Mouse (Mus musculus) lung, embryonic 14.5 days (tissue): ENCODE data around the gene Dhps. TPM values are rescaled to one million over a fixed set of nuclear protein-coding genes. Genes with fewer than 3 reads are reported as not detected.
A peak's percentile ranks its signal among the peaks of the same experiment; 100 is the strongest.

Source experiments
- ATAC-seq: fragments of 200-750 bp; cut with Nextera tagmentation; 2 replicates; pipeline ENCODE4 v1.8.0; 2017; ENCODE audit warnings: mild to moderate bottlenecking, moderate TSS enrichment, moderate library complexity; ENCODE audit not compliant: insufficient read depth
- DNase-seq: peaks from one replicate; pipeline ENCODE4 v3.0.0-alpha.2; 2015
- H3K27ac ChIP-seq: fragments of 300-500 bp; sonication (generic); 2 replicates; pipeline ENCODE4 v1.5.1; 2014; ENCODE audit warnings: low read depth, mild to moderate bottlenecking, moderate library complexity
- H3K27me3 ChIP-seq: fragments of 300-500 bp; sonication (generic); 2 replicates; pipeline ENCODE4 v1.6.1; 2014; ENCODE audit warnings: low read length, control low read depth; ENCODE audit not compliant: insufficient read depth
- H3K36me3 ChIP-seq: fragments of 300-500 bp; sonication (generic); 2 replicates; pipeline ENCODE4 v1.6.1; 2014; ENCODE audit warnings: control low read depth; ENCODE audit not compliant: insufficient read depth
- H3K4me1 ChIP-seq: fragments of 300-500 bp; sonication (generic); 2 replicates; pipeline ENCODE4 v1.6.1; 2014; ENCODE audit warnings: antibody characterized with exemption, control low read depth; ENCODE audit not compliant: insufficient read depth
- H3K4me2 ChIP-seq: fragments of 300-500 bp; sonication (generic); 2 replicates; pipeline ENCODE4 v1.6.1; 2014; ENCODE audit warnings: mild to moderate bottlenecking
- H3K4me3 ChIP-seq: fragments of 300-500 bp; sonication (generic); 2 replicates; pipeline ENCODE4 v1.5.1; 2014; ENCODE audit warnings: low read depth, low read length
- H3K9ac ChIP-seq: fragments of 300-500 bp; sonication (generic); 2 replicates; pipeline ENCODE4 v1.6.1; 2014
- H3K9me3 ChIP-seq: fragments of 300-500 bp; sonication (generic); 2 replicates; pipeline ENCODE4 v1.6.1; 2016; ENCODE audit warnings: low read depth, low read length, control low read depth
- CTCF ChIP-seq: IDR thresholded peaks from 2 replicates; pipeline ENCODE4 v1.5.1; 2016; ENCODE audit warnings: antibody characterized with exemption, low read depth
- WGBS: fragments of 180-500 bp; shearing (Covaris S2); extraction: QIAGEN DNeasy Blood & Tissue Kit; methylation state at CpG from one replicate; pipeline ENCODE4 v1.1.7; 2014; 5-methylcytosine and 5-hydroxymethylcytosine counted together
- polyA plus RNA-seq: library from polyadenylated mRNA; unstranded; fragments of >200 nt; fragmentation: Nextera tagmentation; extraction: Ambion mirVana; gene quantifications from 2 replicates; pipeline ENCODE4 v1.2.1, GENCODE M21; 2014

Gene Dhps
- polyA plus RNA-seq, result 60.3 and 61.5 TPM in 2 replicates

DNA sequence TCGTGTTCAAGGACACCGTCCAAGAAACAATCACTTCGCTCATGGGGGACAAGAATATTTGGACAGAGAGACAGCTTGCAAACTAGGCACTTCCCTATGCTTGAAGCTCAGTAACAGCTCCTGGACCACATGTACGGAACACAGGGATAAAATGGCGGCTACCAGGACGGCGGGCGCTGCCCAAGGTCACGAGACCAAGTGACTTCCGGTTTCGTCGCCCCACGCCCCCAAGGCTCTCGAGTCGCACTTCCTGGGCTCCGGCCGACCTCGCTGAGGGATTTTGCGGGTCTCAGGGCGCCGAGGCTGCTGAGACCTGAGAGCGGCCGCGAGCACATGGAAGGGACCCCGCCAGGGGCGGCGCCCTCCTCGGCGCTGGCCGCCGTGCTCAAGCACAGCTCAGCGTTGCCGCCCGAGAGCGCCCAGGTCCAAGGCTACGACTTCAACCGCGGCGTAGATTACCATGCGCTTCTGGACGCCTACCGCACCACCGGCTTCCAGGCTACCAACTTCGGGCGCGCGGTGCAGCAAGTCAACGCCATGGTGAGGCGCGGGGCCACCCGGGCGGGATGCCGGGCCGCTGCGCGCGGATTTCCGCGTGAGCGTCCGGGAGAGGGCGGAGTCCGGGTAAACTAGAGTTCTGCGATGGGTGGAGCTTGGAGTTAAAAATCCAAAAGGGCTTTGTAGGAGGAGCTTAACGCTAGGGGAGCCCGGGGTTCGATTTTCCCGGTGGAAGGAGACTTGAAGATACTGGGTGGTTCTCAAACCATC, at the start of gene Dhps:
Gene Dhps, plus strand, starts transcription at position 244 of the 768 bp plus-strand sequence.
- H3K27me3 ChIP-seq, result no peaks in the 10 kb centered on the region
- H3K4me1 ChIP-seq, result peaks cover 6% of the 10 kb centered on the region; the same call in 1 of the 2 replicates
- H3K9ac ChIP-seq, result peak within 1 kb of the TSS; percentile 74
- peak within 1 kb of the TSS; percentile 71 for H3K4me3 ChIP-seq
- peaks cover 34% of the 10 kb centered on the region for H3K36me3 ChIP-seq
- peak within 1 kb of the TSS; percentile 81 for H3K4me2 ChIP-seq
- ATAC-seq, result peak; percentile 89
- peak within 1 kb of the TSS; percentile 95 for H3K27ac ChIP-seq
- DNase-seq, result peak; percentile 97
- no peaks in the 10 kb centered on the region for H3K9me3 ChIP-seq
- WGBS, result under 1% methylated on average over 68 of the region's 68 CpGs
- no peak for TF ChIP-seq CTCF

- H3K27me3 ChIP-seq, result no peaks in the 10 kb centered on the region
- ATAC-seq (no peak), DNase-seq (no peak)
- no peak overlapping the region for H3K9ac ChIP-seq
- TF ChIP-seq CTCF, result no peak
- peaks cover 17% of the 10 kb centered on the region for H3K4me1 ChIP-seq
- H3K27ac ChIP-seq, result no peak overlapping the region
- peak overlapping the region; percentile 70 for H3K4me2 ChIP-seq
- H3K4me3 ChIP-seq, result peak overlapping the region; percentile 87; the same call in 1 of the 2 replicates
- no peaks in the 10 kb centered on the region for H3K9me3 ChIP-seq
- H3K36me3 ChIP-seq, result peaks cover 52% of the 10 kb centered on the region
- 92% methylated on average over 3 of the region's 3 CpGs for WGBS
Observed at GRCm38 (mm10) chr8:85023846-85024245, 47.7 kb upstream of the Dhps start.

DNA sequence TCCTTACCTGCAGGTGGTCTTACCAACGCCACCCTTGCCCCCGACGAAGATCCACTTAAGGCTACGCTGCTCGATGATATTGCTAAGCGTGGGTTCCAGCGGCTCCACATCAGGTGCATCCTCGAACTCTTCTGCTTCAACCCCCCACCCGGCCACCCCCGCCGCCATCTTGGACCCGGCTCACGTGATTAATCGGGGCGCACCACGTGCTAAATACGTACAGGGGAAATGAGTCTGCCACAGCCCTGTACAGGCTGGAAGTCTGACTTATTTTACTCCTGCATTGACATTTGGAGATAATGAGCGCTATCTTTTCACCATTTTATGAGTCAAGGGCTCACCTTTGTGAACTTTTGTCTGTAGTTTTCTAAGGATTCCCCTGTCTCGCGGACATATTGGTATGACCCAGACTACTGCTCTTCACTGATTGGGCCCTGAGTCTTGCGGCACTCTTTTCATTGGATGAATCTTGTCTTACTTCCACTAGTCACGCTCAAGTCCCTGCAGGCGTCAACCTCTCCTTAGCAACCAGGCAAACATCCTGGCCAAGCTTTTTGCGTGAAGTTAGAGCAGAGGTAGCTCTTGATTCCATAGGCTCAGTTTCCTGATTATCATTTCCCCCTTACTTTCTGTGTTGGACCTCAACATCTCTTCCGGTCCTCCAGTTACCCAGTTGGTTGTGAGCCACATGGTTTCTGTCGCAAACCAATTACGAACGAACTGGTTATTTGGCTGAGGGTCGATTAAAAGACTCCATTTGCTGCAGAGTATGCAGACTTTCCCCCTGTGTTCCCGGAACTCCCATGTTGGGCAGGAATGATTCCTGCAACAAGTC, 46.2 kb upstream of the Dhps start, which contains the start of gene Asna1:
Gene Asna1, minus strand, starts transcription at position 184 of the 835 bp plus-strand sequence.
- Histone ChIP-seq H3K4me1 (peaks cover 19% of the 10 kb centered on the region), H3K27me3 (no peaks in the 10 kb centered on the region), H3K4me3 (peak within 1 kb of the TSS; percentile 87), H3K4me2 (peak within 1 kb of the TSS; percentile 70), H3K9ac (peak within 1 kb of the TSS; percentile 71), H3K27ac (peak within 1 kb of the TSS; percentile 91), H3K36me3 (peaks cover 51% of the 10 kb centered on the region), H3K9me3 (no peaks in the 10 kb centered on the region)
- DNase-seq (peak; percentile 94), ATAC-seq (peak; percentile 91)
- WGBS, result 5% methylated on average over 30 of the region's 30 CpGs
- TF ChIP-seq CTCF, result no peak

DNA sequence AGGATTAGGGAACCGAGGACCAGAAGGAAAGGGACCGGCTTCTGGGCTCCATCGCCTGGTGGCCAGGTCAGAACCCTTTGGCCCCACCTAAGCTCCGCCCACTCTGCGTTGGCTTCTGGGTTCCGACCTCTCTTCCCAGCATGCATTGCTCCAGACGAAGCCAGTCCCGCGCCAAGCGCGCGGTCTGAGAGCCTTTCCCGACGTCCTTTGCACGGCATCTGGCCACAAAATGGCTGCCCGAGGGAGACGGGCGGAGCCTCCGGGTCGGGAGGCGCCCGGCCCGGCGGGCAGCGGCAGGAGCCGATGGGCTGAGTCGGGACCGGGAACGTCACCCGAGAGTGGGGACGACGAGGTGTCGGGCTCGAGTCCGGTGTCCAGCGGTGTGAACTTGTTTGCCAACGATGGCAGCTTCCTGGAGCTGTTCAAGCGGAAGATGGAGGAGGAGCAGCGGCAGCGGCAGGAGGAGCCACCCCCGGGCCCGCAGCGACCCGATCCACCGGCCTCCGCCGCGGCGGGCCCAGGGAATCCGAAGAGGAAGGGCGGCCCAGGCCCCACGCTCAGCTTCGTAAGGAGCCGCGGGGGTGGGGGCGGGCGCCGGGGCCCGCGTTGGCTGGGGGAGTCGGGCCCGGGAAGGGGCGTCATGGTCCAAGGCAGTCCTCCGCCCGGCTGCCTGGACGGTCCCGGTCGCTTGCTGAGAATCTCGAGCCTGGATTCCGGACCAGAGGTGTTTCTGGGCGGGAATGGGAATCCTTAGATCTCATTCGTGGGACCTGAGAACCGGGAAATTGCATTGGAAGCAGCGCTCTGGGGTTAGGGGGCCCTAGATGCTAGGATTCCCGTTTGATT, 44.7 kb upstream of the Dhps start, which contains the start of gene Trir:
Gene Trir, plus strand, starts transcription at position 154 of the 846 bp plus-strand sequence.
- ATAC-seq (peak; percentile 79), DNase-seq (peak; percentile 99)
- H3K9me3 ChIP-seq, result no peaks in the 10 kb centered on the region
- H3K4me1 ChIP-seq, result peaks cover 19% of the 10 kb centered on the region
- H3K9ac ChIP-seq, result peak within 1 kb of the TSS; percentile 99
- H3K27me3 ChIP-seq, result no peaks in the 10 kb centered on the region
- H3K36me3 ChIP-seq, result peaks cover 49% of the 10 kb centered on the region
- H3K27ac ChIP-seq, result peak within 1 kb of the TSS; percentile 91
- TF ChIP-seq CTCF, result no peak
- H3K4me2 ChIP-seq, result peak within 1 kb of the TSS; percentile 70
- peak within 1 kb of the TSS; percentile 100 for H3K4me3 ChIP-seq
- under 1% methylated on average over 70 of the region's 75 CpGs for WGBS

GRCm38 (mm10) chr8:85027516-85027855, 44.1 kb upstream of the Dhps start:
- peaks cover 49% of the 10 kb centered on the region for H3K36me3 ChIP-seq
- under 1% methylated on average over 13 of the region's 13 CpGs for WGBS
- TF ChIP-seq CTCF, result no peak
- H3K9ac ChIP-seq, result peak overlapping the region; percentile 99
- H3K4me3 ChIP-seq, result peak overlapping the region; percentile 100
- DNase-seq (peak; percentile 39), ATAC-seq (no peak)
- H3K9me3 ChIP-seq, result no peaks in the 10 kb centered on the region
- H3K27me3 ChIP-seq, result no peaks in the 10 kb centered on the region
- H3K4me1 ChIP-seq, result peaks cover 19% of the 10 kb centered on the region
- peak overlapping the region; percentile 70 for H3K4me2 ChIP-seq
- peak overlapping the region; percentile 91 for H3K27ac ChIP-seq

DNA sequence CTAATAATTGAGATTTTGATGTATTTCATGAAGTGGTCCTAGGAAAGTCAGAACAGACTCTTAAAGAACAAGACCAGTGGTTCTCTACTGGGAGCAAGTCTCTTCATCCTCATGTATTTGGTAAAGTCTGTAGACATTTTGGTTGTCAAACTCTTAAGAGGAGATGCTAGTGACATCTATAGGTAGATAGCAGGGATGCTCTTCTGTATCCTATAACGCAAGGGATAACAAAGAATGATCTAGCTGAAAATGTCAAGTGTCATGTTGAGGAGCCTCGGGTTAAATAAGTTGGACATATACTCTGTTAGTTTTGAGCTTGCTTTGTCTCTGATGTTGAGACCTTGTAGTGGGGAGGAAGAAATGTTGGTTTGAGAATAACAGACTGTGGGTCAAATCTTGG, 43.6 kb upstream of the Dhps start:
- ATAC-seq, result no peak
- 15% methylated on average over 2 of the region's 2 CpGs for WGBS
- Histone ChIP-seq H3K27me3 (no peaks in the 10 kb centered on the region), H3K9ac (peak overlapping the region; percentile 99), H3K4me3 (peak overlapping the region; percentile 100), H3K9me3 (no peaks in the 10 kb centered on the region), H3K36me3 (peaks cover 49% of the 10 kb centered on the region), H3K4me1 (peaks cover 19% of the 10 kb centered on the region), H3K4me2 (peak overlapping the region; percentile 70), H3K27ac (no peak overlapping the region)
- TF ChIP-seq CTCF, result no peak
- no peak for DNase-seq
